Mouse (Mus musculus) ES-E14 (cell line): ENCODE data around the gene Mlxip.

Experiments
- ZC3H11A ChIP-seq: IDR thresholded peaks from 2 replicates; pipeline ENCODE4 v1.6.1; 2012; ENCODE audit warnings: low read depth, mild to moderate bottlenecking, inconsistent platforms, low read length, borderline replicate concordance
- ZNF384 ChIP-seq: IDR thresholded peaks from 2 replicates; pipeline ENCODE4 v1.6.1; 2012; ENCODE audit warnings: low read depth, low read length, inconsistent platforms

GRCm38 (mm10) chr5:123473817-123474216 lies 79.2 kb downstream of the Mlxip start:
- TF ChIP-seq ZNF384 = no peak
- TF ChIP-seq ZC3H11A = no peak
